Mouse (Mus musculus) G1E (cell line): ENCODE data around the gene Kif12.

Source experiments
- CTCF ChIP-seq: IDR thresholded peaks from 2 replicates; pipeline ENCODE4 v1.5.1; 2012; ENCODE audit warnings: low read depth, low read length, inconsistent platforms, mixed read lengths
- GATA1 ChIP-seq: IDR thresholded peaks from 2 replicates; pipeline ENCODE4 v1.6.1; 2012; ENCODE audit warnings: borderline replicate concordance, low read length, inconsistent platforms, mixed read lengths

DNA sequence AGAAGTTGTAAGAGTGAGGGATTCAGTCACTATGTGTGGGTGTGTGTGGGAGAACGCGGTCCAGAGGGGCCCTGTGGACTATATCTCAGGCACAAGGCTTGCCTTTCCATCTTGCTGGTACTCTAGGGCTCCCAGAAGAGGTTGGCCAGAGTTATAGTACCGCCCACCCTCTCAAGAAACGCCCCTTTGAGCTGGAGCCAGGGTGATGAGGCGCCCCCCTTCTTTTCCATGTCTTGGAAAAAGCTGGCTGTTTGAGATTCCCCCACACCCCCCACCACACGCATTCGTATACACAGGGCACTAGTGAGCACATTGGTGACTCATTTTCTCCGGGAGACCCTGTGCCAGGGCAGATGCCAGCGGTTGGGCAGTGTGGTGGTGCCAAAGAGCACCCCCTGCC lies 44.6 kb upstream of the Kif12 start:
- TF ChIP-seq CTCF (no peak), GATA1 (no peak)
